In the genomic region with DNA sequence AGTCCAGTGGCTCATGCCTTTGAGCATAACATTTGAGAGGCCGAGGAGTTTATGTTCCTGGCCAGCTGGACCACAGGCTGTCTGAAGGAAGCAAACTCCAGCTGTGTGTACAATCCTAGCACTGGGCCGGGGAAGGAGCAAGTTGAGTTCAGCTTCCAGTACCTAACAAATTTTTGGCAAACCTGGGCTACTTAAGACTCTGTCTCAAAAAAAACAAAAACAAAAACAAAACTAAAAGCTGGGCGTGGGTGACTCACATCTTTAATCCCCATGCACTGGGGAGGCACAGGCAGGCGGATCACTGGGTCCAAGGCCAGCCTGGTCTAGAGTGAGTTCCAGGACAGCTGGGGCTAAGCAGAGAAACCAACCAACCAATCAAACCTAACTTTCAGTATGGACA, we compare ENCODE assay signal across 12 mouse cellular contexts. TPM values are rescaled to one million over a fixed set of nuclear protein-coding genes. Genes with fewer than 3 reads are reported as not detected.
DNase-seq lines count a peak whose midpoint lies in the region; ATAC-seq and TF ChIP-seq lines count a peak whose summit lies in the region.
"Had no signal": no experiment of that assay in that cellular context is flagged by ENCODE, and none has a peak within 500 bp of the region (broad histone marks: within the 10 kb centered on the region; RNA-seq: fewer than 3 reads in every experiment).

No protein-coding gene starts in this region.

- DNase-seq in gastrocnemius, adult 18-20 months (ENCODE audit: low spot score), result peak; percentile 44
- DNase-seq in gastrocnemius, postnatal 4 days (ENCODE audit: low spot score in 2 of 2), result no peak
- peak; percentile 63 for DNase-seq in kidney, postnatal 0 days (ENCODE audit: low spot score)
- no peak for DNase-seq in kidney, adult 9 months
- no peak for DNase-seq in urinary bladder, adult 2 months (ENCODE audit: low spot score)
- no peak for DNase-seq in cerebellum, postnatal 36 days
- DNase-seq: kidney, postnatal 25 days; lung, adult 2 months had no signal

- 45% methylated on average over 4 of the region's 4 CpGs for WGBS in kidney, postnatal 0 days
- WGBS in intestine, embryonic 15.5 days, result 59% methylated on average over 4 of the region's 4 CpGs

- peaks cover 34% of the 10 kb centered on the region for H3K4me1 ChIP-seq in kidney, postnatal 0 days (replicated peaks; ENCODE audit: insufficient read depth, low read length)
- H3K4me1 ChIP-seq in E14TG2a.4 (replicated peaks; ENCODE audit: low read depth, low read length), result peaks cover 76% of the 10 kb centered on the region
- peaks cover 43% of the 10 kb centered on the region for H3K4me1 ChIP-seq in intestine, embryonic 15.5 days (replicated peaks)

- no peaks in the 10 kb centered on the region for H3K27me3 ChIP-seq in kidney, postnatal 0 days (ENCODE audit: insufficient read depth, low read length)
- peaks cover 31% of the 10 kb centered on the region for H3K27me3 ChIP-seq in E14TG2a.4 (ENCODE audit: insufficient read depth, low read length)
- H3K27me3 ChIP-seq in intestine, embryonic 15.5 days (replicated peaks), result no peaks in the 10 kb centered on the region

- no peak for ATAC-seq in kidney, postnatal 0 days (replicated peaks; ENCODE audit: low FRiP score, low read depth)
- ATAC-seq in intestine, embryonic 15.5 days, result no peak

- H3K27ac ChIP-seq in kidney, postnatal 0 days, result peak overlapping the region; percentile 66
- peak overlapping the region; percentile 71 for H3K27ac ChIP-seq in intestine, embryonic 15.5 days

- no peak overlapping the region for H3K9ac ChIP-seq in kidney, postnatal 0 days (ENCODE audit: low read depth, low read length)
- H3K9ac ChIP-seq in intestine, embryonic 15.5 days, result no peak overlapping the region

- no peaks in the 10 kb centered on the region for H3K36me3 ChIP-seq in kidney, postnatal 0 days (ENCODE audit: insufficient read depth, low read length)
- H3K36me3 ChIP-seq in E14TG2a.4 (ENCODE audit: insufficient read depth, low read length), result no peaks in the 10 kb centered on the region
- no peaks in the 10 kb centered on the region for H3K36me3 ChIP-seq in intestine, embryonic 15.5 days

- no peak overlapping the region for H3K4me3 ChIP-seq in kidney, postnatal 0 days (replicated peaks; ENCODE audit: low read depth, low read length)
- peak overlapping the region; percentile 52; the same call in 1 of the 2 replicates for H3K4me3 ChIP-seq in E14TG2a.4 (replicated peaks; ENCODE audit: low read length)
- H3K4me3 ChIP-seq in intestine, embryonic 15.5 days (replicated peaks), result no peak overlapping the region

- H3K4me2 ChIP-seq in kidney, postnatal 0 days (ENCODE audit: low read length), result no peak overlapping the region
- H3K4me2 ChIP-seq in intestine, embryonic 15.5 days (replicated peaks), result no peak overlapping the region

- TF ChIP-seq CTCF in kidney, postnatal 0 days (IDR thresholded peaks at IDR 0.05; ENCODE audit: low read depth), result no peak
- no peak for TF ChIP-seq CTCF in E14TG2a.4 (conservative IDR thresholded peaks at IDR 0.05; ENCODE audit: low read length)

- H3K9me3 ChIP-seq in kidney, postnatal 0 days (replicated peaks; ENCODE audit: low read length), result no peaks in the 10 kb centered on the region
- no peaks in the 10 kb centered on the region for H3K9me3 ChIP-seq in E14TG2a.4 (ENCODE audit: low read length)
- H3K9me3 ChIP-seq in intestine, embryonic 15.5 days, result no peaks in the 10 kb centered on the region; the same call in 1 of the 2 replicates

RNA-seq across cellular contexts. Expression of gene Sema4c, which starts 10.6 kb away (rescaled TPM):
- 1 to 10 TPM; 4.7 to 6.8 TPM for total RNA-seq in gastrocnemius, adult 18-20 months (2021)
- total RNA-seq in gastrocnemius, postnatal 4 days (2021), result 10 to 100 TPM; 26.0 to 27.1 TPM
- polyA plus RNA-seq in kidney, postnatal 0 days (2015; fragmentation: Nextera tagmentation; extraction: Ambion mirVana), result 13.5 and 14.7 TPM in 2 replicates
- 10.6 and 11.6 TPM in 2 replicates for polyA plus RNA-seq in intestine, embryonic 15.5 days (2015; fragmentation: Nextera tagmentation; extraction: Ambion mirVana)
- polyA plus RNA-seq in urinary bladder, adult 2 months (2012; rRNA removed), result 25.6 and 30.8 TPM in 2 replicates

RNA-seq across cellular contexts. Expression of gene Ankrd39, which starts 21.5 kb away (rescaled TPM):
- total RNA-seq in gastrocnemius, adult 18-20 months (2021), result 1 to 10 TPM; 7.3 to 8.6 TPM
- 10 to 100 TPM; 13.0 to 13.8 TPM for total RNA-seq in gastrocnemius, postnatal 4 days (2021)
- 22.0 and 24.6 TPM in 2 replicates for polyA plus RNA-seq in kidney, postnatal 0 days (2015; fragmentation: Nextera tagmentation; extraction: Ambion mirVana)
- polyA plus RNA-seq in intestine, embryonic 15.5 days (2015; fragmentation: Nextera tagmentation; extraction: Ambion mirVana), result 21.2 and 23.8 TPM in 2 replicates
- 19.6 and 26.7 TPM in 2 replicates for polyA plus RNA-seq in urinary bladder, adult 2 months (2012; rRNA removed)

RNA-seq across cellular contexts. Expression of gene Gm42417, which starts 29.5 kb away (rescaled TPM):
- total RNA-seq in gastrocnemius, adult 18-20 months (2021), result 1,000 to 10,000 TPM; 1,348 to 1,458 TPM
- total RNA-seq in gastrocnemius, postnatal 4 days (2021), result 10 to 100 TPM; 40.6 to 50.4 TPM
- polyA plus RNA-seq in kidney, postnatal 0 days (2015; fragmentation: Nextera tagmentation; extraction: Ambion mirVana), result not detected in 2 replicates
- polyA plus RNA-seq in intestine, embryonic 15.5 days (2015; fragmentation: Nextera tagmentation; extraction: Ambion mirVana), result 0.20 TPM in 1 of 2 replicates, not detected in the other
- polyA plus RNA-seq in urinary bladder, adult 2 months (2012; rRNA removed), result 0.12 and 0.25 TPM in 2 replicates
- total RNA-seq: left cerebral cortex, postnatal 25 days; midbrain, postnatal 0 days had no signal
- polyA plus RNA-seq: lung, adult 2 months had no signal

RNA-seq across cellular contexts. Expression of gene Ankrd23, which starts 32.1 kb away (rescaled TPM):
- total RNA-seq in gastrocnemius, adult 18-20 months (2021), result 1,000 to 10,000 TPM; 3,219 to 3,282 TPM
- 100 to 1,000 TPM; 129 to 140 TPM for total RNA-seq in gastrocnemius, postnatal 4 days (2021)
- 8.7 and 10.9 TPM in 2 replicates for polyA plus RNA-seq in kidney, postnatal 0 days (2015; fragmentation: Nextera tagmentation; extraction: Ambion mirVana)
- 12.7 and 14.7 TPM in 2 replicates for polyA plus RNA-seq in intestine, embryonic 15.5 days (2015; fragmentation: Nextera tagmentation; extraction: Ambion mirVana)
- 21.3 and 26.1 TPM in 2 replicates for polyA plus RNA-seq in urinary bladder, adult 2 months (2012; rRNA removed)

RNA-seq across cellular contexts. Expression of gene Cnnm3, which starts 57.1 kb away (rescaled TPM):
- 10 to 100 TPM; 11.6 TPM for total RNA-seq in gastrocnemius, adult 18-20 months (2021)
- 10 to 100 TPM; 25.3 to 26.6 TPM for total RNA-seq in gastrocnemius, postnatal 4 days (2021)
- polyA plus RNA-seq in kidney, postnatal 0 days (2015; fragmentation: Nextera tagmentation; extraction: Ambion mirVana), result 3.4 and 3.8 TPM in 2 replicates
- 2.9 and 3.4 TPM in 2 replicates for polyA plus RNA-seq in intestine, embryonic 15.5 days (2015; fragmentation: Nextera tagmentation; extraction: Ambion mirVana)
- 15.2 and 17.6 TPM in 2 replicates for polyA plus RNA-seq in urinary bladder, adult 2 months (2012; rRNA removed)

Comparison
In these comparisons a context has a peak if more than half of its experiments do, and no peak if none do; other contexts are left out.
1. DNase-seq: peak in gastrocnemius, adult 18-20 months (single experiment) and kidney, postnatal 0 days (single experiment); none in gastrocnemius, postnatal 4 days (0 of 2), kidney, adult 9 months (single experiment), urinary bladder, adult 2 months (single experiment) and cerebellum, postnatal 36 days (0 of 2).